Mouse (Mus musculus) monocyte, adult 2 months (primary cell): ENCODE results near the gene Olfr183.
"Not testable (repeated sequence)": the region's sequence is repeated elsewhere in the genome, so short reads cannot be mapped to it uniquely, and the experiment has no call there.

Experiments used
- DNase-seq, 2 experiments: peaks; one replicate each; pipeline ENCODE4 v3.0.0; 2022; ENCODE audit warnings: low spot score in 2 of 2, low read depth in 1 of 2

The Olfr183 gene

DNA sequence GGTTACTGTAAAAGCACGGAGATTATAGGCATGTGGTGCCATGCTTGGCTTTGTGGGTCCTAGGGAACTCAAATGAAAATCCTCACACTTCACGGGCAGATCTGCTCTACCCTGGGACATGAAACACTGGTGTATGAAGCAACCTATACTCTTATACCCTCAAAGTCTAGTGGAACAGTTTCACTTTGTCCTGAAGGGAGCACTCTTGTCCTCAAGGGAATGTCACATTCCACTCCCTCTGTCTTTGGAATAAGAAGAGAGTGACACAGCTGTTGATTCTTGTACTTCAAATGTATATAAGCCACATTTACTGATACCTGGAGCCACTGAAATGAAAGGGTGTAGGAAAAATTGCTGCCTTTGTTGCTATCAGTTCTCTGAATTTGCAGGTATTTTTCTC is at the start of gene Olfr183:
Gene Olfr183, plus strand, starts transcription at position 301 of the 400 bp plus-strand sequence.
- DNase-seq, result no peak

DNA sequence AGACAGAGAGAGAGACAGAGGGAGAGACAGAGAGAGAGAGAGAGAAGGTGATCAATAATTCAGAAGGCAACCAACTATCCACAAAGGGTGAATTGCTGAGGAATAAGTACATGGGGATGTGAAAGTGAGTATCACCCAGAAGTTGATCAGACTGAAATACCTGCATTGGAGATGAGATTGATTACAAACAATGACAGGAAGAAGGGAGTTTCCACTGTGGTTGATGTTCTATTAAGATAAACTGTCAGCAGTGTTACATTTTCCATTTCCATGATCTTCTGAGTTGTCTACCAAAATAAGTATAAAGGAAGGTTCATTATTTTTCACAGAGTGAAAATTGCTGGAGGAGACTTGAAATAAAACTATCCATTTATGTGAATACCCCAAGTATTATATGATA is 12.0 kb downstream of the Olfr183 start:
- DNase-seq, result no peak

DNA sequence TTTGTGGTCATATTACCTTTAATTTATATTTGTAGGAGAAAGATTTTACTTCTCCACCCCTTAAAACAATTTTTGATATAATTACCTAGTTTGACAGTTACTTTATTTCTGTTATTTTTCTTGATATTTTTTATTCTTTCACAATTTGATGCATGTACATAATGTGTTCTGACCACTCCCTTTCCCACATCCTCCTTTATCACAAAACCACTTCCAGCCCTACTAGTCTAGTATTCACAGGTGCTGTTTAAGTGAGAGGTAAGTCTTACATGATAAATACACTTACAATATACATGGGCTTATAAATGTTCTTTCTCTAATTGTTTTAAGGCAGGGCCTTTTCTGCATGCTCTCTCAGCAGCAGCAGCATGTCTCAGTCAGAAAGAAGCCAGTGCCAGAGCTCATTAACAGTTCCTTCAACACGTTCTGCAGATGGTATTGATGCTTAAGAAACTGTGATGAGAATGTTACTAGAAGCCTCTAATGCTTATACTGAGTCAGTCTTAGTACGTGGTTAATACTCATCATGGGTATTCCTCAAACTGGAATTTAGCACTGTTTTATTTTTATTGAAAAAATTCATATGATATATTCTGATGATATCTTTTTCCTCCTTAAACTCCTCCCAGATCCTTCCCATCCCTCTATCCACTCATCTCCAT is 18.3 kb downstream of the Olfr183 start:
- no peak for DNase-seq

DNA sequence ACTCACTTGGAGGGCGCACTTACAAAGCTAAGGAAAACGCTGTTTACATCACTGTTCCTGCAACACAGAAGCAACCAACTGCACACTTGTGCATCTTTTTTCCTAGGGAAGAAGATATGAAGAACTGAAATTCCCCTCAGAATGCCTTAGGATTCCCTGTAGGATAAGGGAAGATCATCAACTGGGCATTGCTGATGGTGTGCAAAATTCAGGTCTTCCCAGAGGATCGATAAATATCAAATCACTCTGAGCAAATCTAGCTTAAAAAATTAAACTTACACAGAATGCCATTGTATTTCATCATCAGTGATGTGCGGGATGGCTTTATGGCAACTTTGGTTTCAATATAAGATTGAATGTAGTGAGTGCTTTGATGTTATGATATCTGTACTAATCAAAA is 35.0 kb downstream of the Olfr183 start, which contains the start of gene Olfr186:
Gene Olfr186, minus strand, starts transcription at position 101 of the 400 bp plus-strand sequence.
- no peak for DNase-seq

DNA sequence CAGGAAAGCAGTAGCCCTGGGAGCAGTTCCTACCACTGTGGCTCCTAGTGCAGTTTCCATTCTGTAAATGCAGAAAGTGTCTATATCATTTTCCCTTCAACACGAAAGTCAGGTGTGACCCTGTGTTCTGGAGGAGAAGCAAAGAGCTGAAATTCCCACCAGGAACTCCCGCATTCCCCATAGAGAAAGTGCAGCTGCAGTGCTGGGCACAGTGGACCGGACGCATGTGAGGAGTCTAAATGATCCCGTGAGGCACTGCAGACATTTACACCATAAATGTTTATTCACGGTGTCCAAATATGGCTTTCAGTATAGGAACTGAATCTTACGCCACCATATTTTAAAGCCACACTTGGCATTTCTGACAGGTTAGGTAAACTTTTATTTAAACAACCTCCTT is 44.6 kb downstream of the Olfr183 start, which contains the start of gene Olfr187:
Gene Olfr187, minus strand, starts transcription at position 58 of the 400 bp plus-strand sequence.
- DNase-seq, result no peak

DNA sequence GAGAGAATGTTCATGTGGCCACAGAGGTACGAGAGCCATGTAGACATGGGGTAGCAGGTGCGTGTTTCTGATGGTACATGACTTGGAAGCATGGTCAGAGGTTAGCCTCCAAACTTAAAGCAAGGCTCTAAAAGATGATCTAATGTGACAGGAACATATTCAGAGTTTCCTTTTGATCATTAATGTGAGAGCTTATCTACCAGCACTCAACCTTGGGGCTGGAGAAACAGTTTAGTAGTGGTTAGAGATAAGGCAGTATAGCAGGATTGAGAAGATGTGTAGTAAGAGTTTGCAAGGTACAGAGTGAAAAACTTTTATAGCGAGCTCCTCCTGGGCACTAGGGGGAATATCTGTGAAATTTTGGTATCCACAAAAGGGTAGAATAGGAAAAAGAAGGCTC is 50.7 kb downstream of the Olfr183 start:
- DNase-seq, result no peak

DNA sequence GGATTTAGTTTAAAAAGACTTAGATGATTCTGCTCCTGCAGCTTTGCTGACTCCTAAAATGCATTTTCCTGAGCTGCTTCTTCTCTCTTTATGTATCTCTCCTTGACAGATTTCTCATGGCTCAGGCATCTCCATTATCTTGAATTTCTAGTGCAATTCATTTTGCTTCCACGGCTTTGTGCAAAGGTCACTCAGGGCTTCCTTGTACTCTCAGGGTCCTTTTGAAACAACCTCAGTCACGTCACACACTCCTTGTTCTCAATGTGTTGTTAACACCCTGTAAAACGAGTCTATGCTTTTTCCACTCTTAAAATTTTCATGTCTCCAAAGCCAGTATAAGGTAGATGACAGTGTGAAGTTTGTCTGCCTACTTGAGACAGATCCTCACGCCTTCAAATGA is 52.4 kb downstream of the Olfr183 start:
- DNase-seq, result no peak

DNA sequence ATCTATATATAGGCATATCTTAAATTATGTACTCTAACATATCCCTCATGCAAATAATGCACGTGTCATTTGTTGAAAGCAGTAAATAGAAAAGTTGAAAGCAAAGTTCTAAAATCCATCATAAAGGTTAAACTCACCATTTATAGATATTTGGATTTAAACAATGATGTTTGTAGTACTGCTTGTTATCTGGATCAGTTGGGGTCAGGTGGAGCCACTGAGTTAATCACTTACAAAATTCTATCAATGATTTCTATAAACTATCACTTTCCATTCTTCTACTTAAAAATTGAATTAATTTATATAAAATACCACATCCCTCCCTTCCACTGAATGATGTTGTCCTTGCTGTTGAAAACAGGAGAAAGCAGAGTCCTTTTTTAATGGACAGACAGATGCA is 53.7 kb downstream of the Olfr183 start:
- DNase-seq, result no peak

DNA sequence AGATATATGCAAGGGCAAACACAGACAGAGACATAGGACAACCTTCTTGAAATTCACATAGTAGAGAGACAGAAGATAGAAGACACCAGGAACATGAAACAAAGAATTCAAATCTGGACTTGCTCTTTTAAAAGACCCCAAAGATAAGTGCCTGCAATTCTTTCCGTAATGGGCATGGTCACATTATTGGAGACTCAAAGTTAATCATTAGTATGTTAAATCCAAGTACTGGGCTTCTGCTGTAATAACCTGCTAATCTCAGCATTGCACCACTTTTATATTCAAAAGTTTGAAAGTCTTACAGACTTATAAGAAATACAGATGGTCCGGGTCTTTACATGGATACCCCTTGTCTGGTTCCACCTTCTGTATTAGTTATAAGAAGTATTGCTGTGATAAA is 54.1 kb downstream of the Olfr183 start:
- not testable (repeated sequence) for DNase-seq
